19 mouse cellular contexts compared by ENCODE assay signal in the genomic region with DNA sequence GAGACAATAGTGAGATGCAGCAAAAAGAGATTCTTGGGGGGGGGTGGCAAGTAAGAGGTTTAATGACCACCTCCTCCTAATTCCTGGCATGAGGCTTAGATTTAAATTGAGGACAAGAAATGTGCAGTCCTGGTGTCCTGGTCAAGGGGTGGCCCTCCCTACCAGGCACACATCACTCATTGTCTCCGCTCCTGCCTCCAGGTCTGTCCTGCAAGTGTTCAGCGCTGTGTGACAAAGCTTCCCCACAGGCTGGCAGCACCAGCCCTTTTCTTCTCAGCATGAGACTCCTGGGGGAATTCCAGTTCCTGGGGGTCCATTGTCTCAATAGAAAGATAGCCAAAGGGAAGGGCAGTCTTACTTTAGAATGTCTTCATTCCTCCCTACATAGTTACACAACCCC. TPM values are rescaled to one million over a fixed set of nuclear protein-coding genes. Genes with fewer than 3 reads are reported as not detected.
DNase-seq lines count a peak whose midpoint lies in the region; ATAC-seq and TF ChIP-seq lines count a peak whose summit lies in the region.
"Had no signal": no experiment of that assay in that cellular context is flagged by ENCODE, and none has a peak within 500 bp of the region (broad histone marks: within the 10 kb centered on the region; RNA-seq: fewer than 3 reads in every experiment).

No protein-coding gene starts in this region.

- TF ChIP-seq POLR2A in ES-Bruce4 (IDR thresholded peaks at IDR 0.05; ENCODE audit: insufficient read depth, low read length), result no peak

- in situ Hi-C loops in ES-E14 (cut with MboI; ENCODE audit: low sequenced_read_pairs in 2 of 2, unreplicated experiment in 2 of 2), result no loop called here

- peak; percentile 98 for TF ChIP-seq EP300 in ES-Bruce4 (IDR thresholded peaks at IDR 0.05; ENCODE audit: insufficient read depth, low read depth, low read length)

- H3K9me3 ChIP-seq in liver, embryonic 12.5 days (replicated peaks), result no peaks in the 10 kb centered on the region
- no peaks in the 10 kb centered on the region for H3K9me3 ChIP-seq in liver, embryonic 11.5 days (ENCODE audit: control insufficient read depth, low read length)
- no peaks in the 10 kb centered on the region for H3K9me3 ChIP-seq in ES-Bruce4 (replicated peaks; ENCODE audit: control insufficient read depth, insufficient read depth, low read length, poor library complexity, severe bottlenecking)
- H3K9me3 ChIP-seq in ES-E14 (ENCODE audit: control insufficient read depth, insufficient read depth, low read depth, low read length), result no peaks in the 10 kb centered on the region
- H3K9me3 ChIP-seq: heart, embryonic 13.5 days; liver, embryonic 13.5 days; midbrain, embryonic 12.5 days; stomach, embryonic 15.5 days had no signal

- no peaks in the 10 kb centered on the region for H3K27me3 ChIP-seq in liver, embryonic 12.5 days (replicated peaks)
- H3K27me3 ChIP-seq in liver, embryonic 11.5 days (replicated peaks; ENCODE audit: control insufficient read depth, insufficient read depth, low read length), result no peaks in the 10 kb centered on the region
- H3K27me3 ChIP-seq in ES-Bruce4 (ENCODE audit: control insufficient read depth, insufficient read depth, low read length, poor library complexity, severe bottlenecking), result no peaks in the 10 kb centered on the region
- H3K27me3 ChIP-seq: liver, embryonic 13.5 days; stomach, embryonic 15.5 days had no signal

- 0 out of 2 replicates have a peak overlapping the region, but pooled peaks have one; percentile 1 for H3K27ac ChIP-seq in liver, embryonic 12.5 days
- H3K27ac ChIP-seq in liver, embryonic 11.5 days (ENCODE audit: low read depth, low read length), result no peak overlapping the region
- H3K27ac ChIP-seq in ES-Bruce4 (ENCODE audit: insufficient read depth, low read length) (peak overlapping the region; percentile 90), ES-E14 (ENCODE audit: insufficient read depth, low read depth, low read length, poor library complexity, severe bottlenecking) (peak overlapping the region; percentile 95)
- H3K27ac ChIP-seq: heart, embryonic 13.5 days; midbrain, embryonic 12.5 days; stomach, embryonic 15.5 days had no signal

- H3K4me2 ChIP-seq in liver, embryonic 12.5 days, result no peak overlapping the region
- H3K4me2 ChIP-seq in liver, embryonic 11.5 days, result no peak overlapping the region
- H3K4me2 ChIP-seq: heart, embryonic 13.5 days; liver, embryonic 13.5 days; midbrain, embryonic 12.5 days; stomach, embryonic 15.5 days had no signal

- DNase-seq in liver, embryonic 11.5 days (ENCODE audit: low spot score), result no peak
- DNase-seq in ES-E14 (ENCODE audit: low read depth, low spot score), result no peak
- DNase-seq in embryo, embryonic 9.5 days (ENCODE audit: extremely low spot score), result peak; percentile 46
- no peak for DNase-seq in lung, postnatal 10 days
- no peak for DNase-seq in adrenal gland, postnatal 36 days
- DNase-seq: adrenal gland, adult 8-10 months; cerebellum, adult 8-10 months; kidney, adult 18-20 months; kidney, postnatal 36 days; left cerebral cortex, postnatal 4 days; liver, embryonic 13.5 days; spleen, adult 18-20 months had no signal

- peaks cover 22% of the 10 kb centered on the region for H3K36me3 ChIP-seq in liver, embryonic 12.5 days
- no peaks in the 10 kb centered on the region for H3K36me3 ChIP-seq in liver, embryonic 11.5 days (ENCODE audit: control insufficient read depth, insufficient read depth, low read length)
- peaks cover 11% of the 10 kb centered on the region for H3K36me3 ChIP-seq in ES-Bruce4 (ENCODE audit: control insufficient read depth, insufficient read depth, low read length, poor library complexity, severe bottlenecking)
- H3K36me3 ChIP-seq in ES-E14 (ENCODE audit: control insufficient read depth, insufficient read depth, low read length, poor library complexity, severe bottlenecking), result peaks cover 9% of the 10 kb centered on the region
- H3K36me3 ChIP-seq: heart, embryonic 13.5 days; midbrain, embryonic 12.5 days; stomach, embryonic 15.5 days had no signal

- H3K4me1 ChIP-seq in liver, embryonic 12.5 days, result peaks cover 64% of the 10 kb centered on the region
- peaks cover 21% of the 10 kb centered on the region for H3K4me1 ChIP-seq in liver, embryonic 11.5 days (replicated peaks; ENCODE audit: control insufficient read depth, insufficient read depth, low read length)
- H3K4me1 ChIP-seq in ES-Bruce4 (ENCODE audit: control insufficient read depth, insufficient read depth, low read length) (peaks cover 3% of the 10 kb centered on the region), ES-E14 (ENCODE audit: control insufficient read depth in 2 of 2, insufficient read depth in 2 of 2, low read length in 2 of 2, poor library complexity in 1 of 2) (peaks cover 2 to 26% of the 10 kb centered on the region in 2 experiments)
- H3K4me1 ChIP-seq: stomach, embryonic 15.5 days had no signal

- 60% methylated on average over 2 of the region's 2 CpGs for WGBS in liver, embryonic 12.5 days (ENCODE audit: insufficient replicate concordance)
- 45% methylated on average over 2 of the region's 2 CpGs for WGBS in liver, embryonic 11.5 days

- no peak overlapping the region for H3K4me3 ChIP-seq in liver, embryonic 12.5 days
- H3K4me3 ChIP-seq in liver, embryonic 11.5 days (ENCODE audit: low read depth, low read length), result no peak overlapping the region
- no peak overlapping the region for H3K4me3 ChIP-seq in ES-Bruce4 (ENCODE audit: low read depth, low read length)
- H3K4me3 ChIP-seq in ES-E14 (ENCODE audit: insufficient read depth in 1 of 2, low read depth in 1 of 2, low read length in 2 of 2, poor library complexity in 1 of 2, severe bottlenecking in 1 of 2), result peak overlapping the region in 1 of 2 experiments; percentile 7; a peak in 1 of 4 replicates
- H3K4me3 ChIP-seq: erythroblast, embryonic 14.5 days; heart, embryonic 13.5 days; liver, embryonic 13.5 days; midbrain, embryonic 12.5 days; stomach, embryonic 15.5 days had no signal

- ATAC-seq in liver, embryonic 12.5 days, result no peak
- ATAC-seq in liver, embryonic 11.5 days (replicated peaks; ENCODE audit: low FRiP score), result no peak
- ATAC-seq: CD4-positive, CD25-positive, alpha-beta regulatory T cell, adult 4 months had no signal

- no peak for TF ChIP-seq CTCF in ES-Bruce4 (IDR thresholded peaks at IDR 0.05; ENCODE audit: low read depth, low read length)

- no peak overlapping the region for H3K9ac ChIP-seq in liver, embryonic 12.5 days
- H3K9ac ChIP-seq in liver, embryonic 11.5 days (ENCODE audit: low read depth, low read length), result no peak overlapping the region
- no peak overlapping the region for H3K9ac ChIP-seq in ES-Bruce4 (ENCODE audit: low read depth, poor library complexity, severe bottlenecking)
- no peak overlapping the region for H3K9ac ChIP-seq in ES-E14 (ENCODE audit: insufficient read depth, low read depth, low read length, poor library complexity, severe bottlenecking)
- H3K9ac ChIP-seq: heart, embryonic 13.5 days; liver, embryonic 13.5 days; midbrain, embryonic 12.5 days; stomach, embryonic 15.5 days had no signal

TF ChIP-seq in ES-E14, 5 proteins besides CTCF, POLR2A, EP300 and RAD21:
- TF ChIP-seq MAFK (IDR thresholded peaks at IDR 0.05; ENCODE audit: insufficient read depth, low read depth, low read length) (no peak), HCFC1 (IDR thresholded peaks at IDR 0.05; ENCODE audit: borderline replicate concordance, insufficient read depth, low read length) (no peak), ZNF384 (IDR thresholded peaks at IDR 0.05; ENCODE audit: low read depth, low read length) (no peak), ZC3H11A (IDR thresholded peaks at IDR 0.05; ENCODE audit: borderline replicate concordance, low read depth, low read length) (no peak), CHD2 (IDR thresholded peaks at IDR 0.05; ENCODE audit: low read depth, low read length) (no peak)

RNA-seq across cellular contexts. Expression of a gene that starts 6.8 kb away (rescaled TPM):
- 88.3 and 96.9 TPM in 2 replicates for polyA plus RNA-seq in liver, embryonic 12.5 days (2016; fragmentation: Nextera tagmentation; extraction: Ambion mirVana)
- 27.9 and 31.1 TPM in 2 replicates for polyA plus RNA-seq in liver, embryonic 11.5 days (2014; fragmentation: Nextera tagmentation; extraction: Ambion mirVana)
- 89.5 and 90.3 TPM in 2 replicates for polyA plus RNA-seq in ES-Bruce4 (2011; ENCODE audit: insufficient read depth, insufficient read length, low read depth, missing spikeins)
- 49.1 and 70.3 TPM in 2 replicates for total RNA-seq in ES-E14 (2012; rRNA removed)
- 10 to 100 TPM; 26.2 to 54.8 TPM for total RNA-seq in adrenal gland, postnatal 36 days (2021)
